Mouse (Mus musculus): ENCODE results near the gene Wnt4. TPM values are rescaled to one million over a fixed set of nuclear protein-coding genes. Genes with fewer than 3 reads are reported as not detected.

Gene Wnt4
- total RNA-seq, 2 experiments from 2014 or later, result 5.2 to 6.6 TPM

GRCm38 (mm10) chr4:137264066-137264465, 13.2 kb upstream of the Wnt4 start:
- no peak for TF ChIP-seq CTCF (conservative IDR thresholded peaks at IDR 0.05)
- no peak overlapping the region for H3K27ac ChIP-seq
- no peak for DNase-seq (ENCODE audit: low spot score in 2 of 2)
- H3K4me3 ChIP-seq, result no peak overlapping the region

- Histone ChIP-seq H3K4me3 (no peak overlapping the region), H3K27ac (no peak overlapping the region)
- DNase-seq (ENCODE audit: low spot score in 2 of 2), result no peak
- TF ChIP-seq CTCF (conservative IDR thresholded peaks at IDR 0.05), result no peak
Observed at GRCm38 (mm10) chr4:137265116-137265515, 12.2 kb upstream of the Wnt4 start.

- TF ChIP-seq CTCF (conservative IDR thresholded peaks at IDR 0.05), result no peak
- no peak overlapping the region for H3K27ac ChIP-seq
- no peak overlapping the region for H3K4me3 ChIP-seq
- DNase-seq (ENCODE audit: low spot score in 2 of 2), result no peak
Observed at GRCm38 (mm10) chr4:137268541-137268940, 8.7 kb upstream of the Wnt4 start.

- no peak for DNase-seq (ENCODE audit: low spot score in 2 of 2)
- Histone ChIP-seq H3K27ac (no peak overlapping the region), H3K4me3 (no peak overlapping the region)
- no peak for TF ChIP-seq CTCF (conservative IDR thresholded peaks at IDR 0.05)
Observed at GRCm38 (mm10) chr4:137271856-137272255, 5.4 kb upstream of the Wnt4 start.

- no peak for TF ChIP-seq CTCF (conservative IDR thresholded peaks at IDR 0.05)
- no peak overlapping the region for H3K27ac ChIP-seq
- H3K4me3 ChIP-seq, result no peak overlapping the region
- DNase-seq (ENCODE audit: low spot score in 2 of 2), result no peak
Observed at GRCm38 (mm10) chr4:137274304-137274703, 3.0 kb upstream of the Wnt4 start.

- no peak for TF ChIP-seq CTCF (conservative IDR thresholded peaks at IDR 0.05)
Observed at GRCm38 (mm10) chr4:137276443-137277165, 685 bp upstream of the Wnt4 start.

GRCm38 (mm10) chr4:137277600-137278143, 383 bp downstream of the Wnt4 start:
- no peak for DNase-seq (ENCODE audit: low spot score in 2 of 2)
- H3K4me3 ChIP-seq, result peak overlapping the region; percentile 59
- peak overlapping the region; percentile 77 for H3K27ac ChIP-seq
- TF ChIP-seq CTCF (conservative IDR thresholded peaks at IDR 0.05), result no peak

More at GRCm38 (mm10) chr4:137276443-137277165, 685 bp upstream of the Wnt4 start:
- Histone ChIP-seq H3K27ac (no peak overlapping the region; the same call in 1 of the 2 replicates), H3K4me3 (peak overlapping the region; percentile 48)
- no peak for DNase-seq (ENCODE audit: low spot score in 2 of 2)

GRCm38 (mm10) chr4:137278144-137279040, 1.1 kb downstream of the Wnt4 start:
- DNase-seq (ENCODE audit: low spot score in 2 of 2), result no peak
- H3K27ac ChIP-seq, result peak overlapping the region; percentile 77
- H3K4me3 ChIP-seq, result peak overlapping the region; percentile 59
- TF ChIP-seq CTCF (conservative IDR thresholded peaks at IDR 0.05), result no peak

- Histone ChIP-seq H3K27ac (no peak overlapping the region), H3K4me3 (no peak overlapping the region)
- no peak for TF ChIP-seq CTCF (conservative IDR thresholded peaks at IDR 0.05)
- no peak for DNase-seq (ENCODE audit: low spot score in 2 of 2)
Observed at GRCm38 (mm10) chr4:137279346-137279745, 2.1 kb downstream of the Wnt4 start.

GRCm38 (mm10) chr4:137281273-137281672, 4.0 kb downstream of the Wnt4 start:
- no peak overlapping the region for H3K4me3 ChIP-seq
- TF ChIP-seq CTCF (conservative IDR thresholded peaks at IDR 0.05), result no peak
- no peak for DNase-seq (ENCODE audit: low spot score in 2 of 2)
- H3K27ac ChIP-seq, result no peak overlapping the region

- TF ChIP-seq CTCF (conservative IDR thresholded peaks at IDR 0.05), result no peak
- DNase-seq (ENCODE audit: low spot score in 2 of 2), result no peak
Observed at GRCm38 (mm10) chr4:137282122-137282521, 4.8 kb downstream of the Wnt4 start.

GRCm38 (mm10) chr4:137282584-137283406, 5.5 kb downstream of the Wnt4 start:
- Histone ChIP-seq H3K4me3 (no peak overlapping the region), H3K27ac (no peak overlapping the region)
- no peak for TF ChIP-seq CTCF (conservative IDR thresholded peaks at IDR 0.05)
- DNase-seq (ENCODE audit: low spot score in 2 of 2), result no peak

More at GRCm38 (mm10) chr4:137282122-137282521, 4.8 kb downstream of the Wnt4 start:
- H3K27ac ChIP-seq, result no peak overlapping the region
- H3K4me3 ChIP-seq, result no peak overlapping the region

All from layer of hippocampus, adult 2 months (tissue).